Mouse (Mus musculus) lung, postnatal 0 days (tissue): ENCODE measurements around the gene Pdk2.

ENCODE experiments used
- CTCF ChIP-seq: IDR thresholded peaks from 2 replicates; pipeline ENCODE4 v1.5.1; 2016; ENCODE audit warnings: antibody characterized with exemption, mild to moderate bottlenecking
- EP300 ChIP-seq: IDR thresholded peaks from 2 replicates; pipeline ENCODE4 v1.6.1; 2016; ENCODE audit warnings: antibody characterized with exemption, mild to moderate bottlenecking, control low read depth

- TF ChIP-seq CTCF: no peak
- no peak for TF ChIP-seq EP300
Measured at GRCm38 (mm10) chr11:95044185-95044870, 3.2 kb upstream of the Pdk2 start.
